Mouse (Mus musculus): ENCODE results near the gene Sun2. TPM values are rescaled to one million over a fixed set of nuclear protein-coding genes. Genes with fewer than 3 reads are reported as not detected.

Gene Sun2
- polyA plus RNA-seq, 1 experiment from 2014 or later = 2.2 TPM

- Histone ChIP-seq H3K9ac (ENCODE audit: low read length) (no peak overlapping the region), H3K9me3 (ENCODE audit: control insufficient read depth, low read length) (no peaks in the 10 kb centered on the region), H3K27me3 (ENCODE audit: control insufficient read depth, insufficient read depth, low read length) (no peaks in the 10 kb centered on the region), H3K4me3 (ENCODE audit: low read depth, low read length) (no peak overlapping the region), H3K36me3 (ENCODE audit: control insufficient read depth, insufficient read depth, low read length) (peaks cover under 1% of the 10 kb centered on the region; the same call in 1 of the 2 replicates), H3K4me2 (replicated peaks; ENCODE audit: low read depth) (no peak overlapping the region), H3K27ac (replicated peaks) (no peak overlapping the region), H3K4me1 (replicated peaks; ENCODE audit: control insufficient read depth, insufficient read depth) (peaks cover 8% of the 10 kb centered on the region)
- DNase-seq (ENCODE audit: low spot score) (no peak), ATAC-seq (ENCODE audit: low FRiP score, low TSS enrichment) (no peak)
- WGBS = 59% methylated on average over 16 of the region's 16 CpGs
- TF ChIP-seq CTCF (IDR thresholded peaks at IDR 0.05; ENCODE audit: low read depth) = no peak
Measured at GRCm38 (mm10) chr15:79767327-79767961, 25.1 kb upstream of the Sun2 start.

GRCm38 (mm10) chr15:79766586-79767071 is 24.3 kb upstream of the Sun2 start:
- no peak for TF ChIP-seq CTCF (IDR thresholded peaks at IDR 0.05; ENCODE audit: low read depth)
- TF ChIP-seq EP300 (optimal IDR thresholded peaks at IDR 0.05) = no peak
- WGBS = 53% methylated on average over 10 of the region's 10 CpGs
- Histone ChIP-seq H3K36me3 (ENCODE audit: control insufficient read depth, insufficient read depth, low read length) (peaks cover 4% of the 10 kb centered on the region; the same call in 1 of the 2 replicates), H3K9me3 (ENCODE audit: control insufficient read depth, low read length) (no peaks in the 10 kb centered on the region), H3K4me2 (replicated peaks; ENCODE audit: low read depth) (no peak overlapping the region), H3K4me1 (replicated peaks; ENCODE audit: control insufficient read depth, insufficient read depth) (peaks cover 8% of the 10 kb centered on the region), H3K9ac (ENCODE audit: low read length) (no peak overlapping the region), H3K4me3 (ENCODE audit: low read depth, low read length) (no peak overlapping the region), H3K27ac (replicated peaks) (peak overlapping the region; percentile 53; the same call in 1 of the 2 replicates), H3K27me3 (ENCODE audit: control insufficient read depth, insufficient read depth, low read length) (no peaks in the 10 kb centered on the region)
- ATAC-seq (ENCODE audit: low FRiP score, low TSS enrichment) (no peak), DNase-seq (ENCODE audit: low spot score) (no peak)

GRCm38 (mm10) chr15:79766168-79766567 is 23.8 kb upstream of the Sun2 start:
- H3K27ac ChIP-seq (replicated peaks) = no peak overlapping the region; the same call in 1 of the 2 replicates
- H3K4me2 ChIP-seq (replicated peaks; ENCODE audit: low read depth) = no peak overlapping the region
- no peak overlapping the region for H3K9ac ChIP-seq (ENCODE audit: low read length)
- no peak overlapping the region for H3K4me3 ChIP-seq (ENCODE audit: low read depth, low read length)
- H3K4me1 ChIP-seq (replicated peaks; ENCODE audit: control insufficient read depth, insufficient read depth) = peaks cover 8% of the 10 kb centered on the region
- H3K9me3 ChIP-seq (ENCODE audit: control insufficient read depth, low read length) = no peaks in the 10 kb centered on the region
- WGBS = 57% methylated on average over 9 of the region's 10 CpGs
- ATAC-seq (ENCODE audit: low FRiP score, low TSS enrichment) = no peak; the same call in 1 of the 2 replicates
- no peak for DNase-seq (ENCODE audit: low spot score)
- H3K27me3 ChIP-seq (ENCODE audit: control insufficient read depth, insufficient read depth, low read length) = no peaks in the 10 kb centered on the region
- no peak for TF ChIP-seq CTCF (IDR thresholded peaks at IDR 0.05; ENCODE audit: low read depth)
- no peak for TF ChIP-seq EP300 (optimal IDR thresholded peaks at IDR 0.05)
- peaks cover 4% of the 10 kb centered on the region; the same call in 1 of the 2 replicates for H3K36me3 ChIP-seq (ENCODE audit: control insufficient read depth, insufficient read depth, low read length)

- Histone ChIP-seq H3K4me3 (ENCODE audit: low read depth, low read length) (no peak overlapping the region), H3K27me3 (ENCODE audit: control insufficient read depth, insufficient read depth, low read length) (no peaks in the 10 kb centered on the region), H3K27ac (replicated peaks) (no peak overlapping the region), H3K9me3 (ENCODE audit: control insufficient read depth, low read length) (no peaks in the 10 kb centered on the region), H3K4me1 (replicated peaks; ENCODE audit: control insufficient read depth, insufficient read depth) (peaks cover 8% of the 10 kb centered on the region; the same call in 1 of the 2 replicates), H3K4me2 (replicated peaks; ENCODE audit: low read depth) (no peak overlapping the region), H3K9ac (ENCODE audit: low read length) (no peak overlapping the region), H3K36me3 (ENCODE audit: control insufficient read depth, insufficient read depth, low read length) (peaks cover 4% of the 10 kb centered on the region; the same call in 1 of the 2 replicates)
- WGBS = 59% methylated on average over 1 of the region's 2 CpGs
- TF ChIP-seq EP300 (optimal IDR thresholded peaks at IDR 0.05) (no peak), CTCF (IDR thresholded peaks at IDR 0.05; ENCODE audit: low read depth) (no peak)
- DNase-seq (ENCODE audit: low spot score) (peak; percentile 47), ATAC-seq (ENCODE audit: low FRiP score, low TSS enrichment) (peak; percentile 28; the same call in 1 of the 2 replicates)
Measured at GRCm38 (mm10) chr15:79765361-79765760, 23.0 kb upstream of the Sun2 start.

- Histone ChIP-seq H3K9ac (ENCODE audit: low read length) (no peak overlapping the region), H3K4me2 (replicated peaks; ENCODE audit: low read depth) (no peak overlapping the region), H3K27ac (replicated peaks) (no peak overlapping the region), H3K9me3 (ENCODE audit: control insufficient read depth, low read length) (no peaks in the 10 kb centered on the region), H3K36me3 (ENCODE audit: control insufficient read depth, insufficient read depth, low read length) (peaks cover 4% of the 10 kb centered on the region; the same call in 1 of the 2 replicates), H3K4me3 (ENCODE audit: low read depth, low read length) (no peak overlapping the region), H3K27me3 (ENCODE audit: control insufficient read depth, insufficient read depth, low read length) (no peaks in the 10 kb centered on the region), H3K4me1 (replicated peaks; ENCODE audit: control insufficient read depth, insufficient read depth) (peaks cover 6% of the 10 kb centered on the region; the same call in 1 of the 2 replicates)
- ATAC-seq (ENCODE audit: low FRiP score, low TSS enrichment) (no peak), DNase-seq (ENCODE audit: low spot score) (no peak)
- TF ChIP-seq EP300 (optimal IDR thresholded peaks at IDR 0.05) = no peak
- no peak for TF ChIP-seq CTCF (IDR thresholded peaks at IDR 0.05; ENCODE audit: low read depth)
- 78% methylated on average over 11 of the region's 11 CpGs for WGBS
Measured at GRCm38 (mm10) chr15:79764539-79765267, 22.4 kb upstream of the Sun2 start.
